Mouse (Mus musculus): ENCODE measurements around the gene Amhr2.

Gene Amhr2

GRCm38 (mm10) chr15:102423602-102424240 lies 21.4 kb upstream of the Amhr2 start:
- no peak for DNase-seq (ENCODE audit: extremely low spot score, low read depth, low spot score)

GRCm38 (mm10) chr15:102424657-102425056 lies 20.5 kb upstream of the Amhr2 start:
- no peak for DNase-seq (ENCODE audit: extremely low spot score, low read depth, low spot score)

GRCm38 (mm10) chr15:102426963-102427362 lies 18.2 kb upstream of the Amhr2 start:
- DNase-seq (ENCODE audit: extremely low spot score, low read depth, low spot score): no peak

- no peak for DNase-seq (ENCODE audit: extremely low spot score, low read depth, low spot score)
Measured at GRCm38 (mm10) chr15:102432046-102432445, 13.1 kb upstream of the Amhr2 start.

GRCm38 (mm10) chr15:102433173-102433572 lies 12.0 kb upstream of the Amhr2 start:
- DNase-seq (ENCODE audit: extremely low spot score, low read depth, low spot score): no peak

- DNase-seq (ENCODE audit: extremely low spot score, low read depth, low spot score): peak; percentile 58
Measured at GRCm38 (mm10) chr15:102442490-102442889, 2.7 kb upstream of the Amhr2 start.

- no peak for DNase-seq (ENCODE audit: extremely low spot score, low read depth, low spot score)
Measured at GRCm38 (mm10) chr15:102446448-102446847, 1.3 kb downstream of the Amhr2 start.

GRCm38 (mm10) chr15:102449366-102449765 lies 4.2 kb downstream of the Amhr2 start:
- no peak for DNase-seq (ENCODE audit: extremely low spot score, low read depth, low spot score)

GRCm38 (mm10) chr15:102450928-102451327 lies 5.8 kb downstream of the Amhr2 start:
- DNase-seq (ENCODE audit: extremely low spot score, low read depth, low spot score): no peak

- no peak for DNase-seq (ENCODE audit: extremely low spot score, low read depth, low spot score)
Measured at GRCm38 (mm10) chr15:102451666-102452430, 6.7 kb downstream of the Amhr2 start.

- no peak for DNase-seq (ENCODE audit: extremely low spot score, low read depth, low spot score)
Measured at GRCm38 (mm10) chr15:102455993-102456392, 10.8 kb downstream of the Amhr2 start.

GRCm38 (mm10) chr15:102458050-102458736 lies 13.0 kb downstream of the Amhr2 start:
- no peak for DNase-seq (ENCODE audit: extremely low spot score, low read depth, low spot score)

GRCm38 (mm10) chr15:102458904-102459317 lies 13.7 kb downstream of the Amhr2 start, which contains the start of gene Prr13:
Gene Prr13, plus strand, starts transcription at chr15:102459028.
- peak; percentile 92 for DNase-seq (ENCODE audit: extremely low spot score, low read depth, low spot score)

- no peak for DNase-seq (ENCODE audit: extremely low spot score, low read depth, low spot score)
Measured at GRCm38 (mm10) chr15:102459381-102459780, 14.2 kb downstream of the Amhr2 start.

GRCm38 (mm10) chr15:102459847-102460246 lies 14.7 kb downstream of the Amhr2 start:
- DNase-seq (ENCODE audit: extremely low spot score, low read depth, low spot score): no peak

GRCm38 (mm10) chr15:102460409-102460808 lies 15.2 kb downstream of the Amhr2 start:
- DNase-seq (ENCODE audit: extremely low spot score, low read depth, low spot score): no peak

GRCm38 (mm10) chr15:102460971-102461370 lies 15.8 kb downstream of the Amhr2 start:
- no peak for DNase-seq (ENCODE audit: extremely low spot score, low read depth, low spot score)

GRCm38 (mm10) chr15:102461430-102462075 lies 16.4 kb downstream of the Amhr2 start:
- no peak for DNase-seq (ENCODE audit: extremely low spot score, low read depth, low spot score)

GRCm38 (mm10) chr15:102463666-102464065 lies 18.5 kb downstream of the Amhr2 start:
- no peak for DNase-seq (ENCODE audit: extremely low spot score, low read depth, low spot score)

GRCm38 (mm10) chr15:102468675-102469370 lies 23.7 kb downstream of the Amhr2 start:
- DNase-seq (ENCODE audit: extremely low spot score, low read depth, low spot score): no peak

- DNase-seq (ENCODE audit: extremely low spot score, low read depth, low spot score): peak; percentile 87
Measured at GRCm38 (mm10) chr15:102470183-102470604, 25.0 kb downstream of the Amhr2 start, which contains the start of gene Pcbp2. Gene Pcbp2, plus strand, starts transcription at chr15:102470539.
